Mouse (Mus musculus) liver, embryonic 14.5 days (tissue): Measurements from ENCODE around the gene Fem1b.

Source experiments
- CTCF ChIP-seq: IDR thresholded peaks from 2 replicates; pipeline ENCODE4 v1.5.1; 2016; ENCODE audit warnings: antibody characterized with exemption, low read depth, control low read depth
- EP300 ChIP-seq: IDR thresholded peaks from 2 replicates; pipeline ENCODE4 v1.6.1; 2016; ENCODE audit warnings: antibody characterized with exemption, low read depth

DNA sequence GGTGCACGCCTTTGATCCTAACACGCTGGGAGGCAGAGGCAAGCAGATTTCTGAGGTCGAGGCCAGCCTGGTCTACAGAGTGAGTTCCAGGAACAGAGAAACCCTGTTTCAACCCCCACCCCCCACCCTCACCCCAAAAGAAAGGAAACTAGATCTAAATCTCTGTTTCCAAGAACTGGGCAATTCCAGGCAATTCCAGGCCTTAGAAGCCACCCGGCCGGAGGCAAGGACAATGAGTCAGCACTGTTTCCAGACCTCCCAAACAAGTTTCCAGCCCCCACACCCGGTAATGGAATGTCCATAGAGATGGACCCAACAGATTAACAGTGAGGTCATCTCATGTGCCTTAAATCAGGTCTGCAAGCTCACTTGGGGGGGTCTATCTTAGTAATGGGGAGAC is 18.1 kb upstream of the Fem1b start:
- TF ChIP-seq CTCF = no peak
- no peak for TF ChIP-seq EP300
